Mouse (Mus musculus): ENCODE measurements around the gene Hip1. TPM values are rescaled to one million over a fixed set of nuclear protein-coding genes. Genes with fewer than 3 reads are reported as not detected.
A peak's percentile ranks its signal among the peaks of the same experiment; 100 is the strongest.
"Not testable (repeated sequence)": the region's sequence is repeated elsewhere in the genome, so short reads cannot be mapped to it uniquely, and the experiment has no call there.

Gene Hip1
- total and polyA plus RNA-seq, 2 experiments from 2014 or later: 9.8 to 41.0 TPM

GRCm38 (mm10) chr5:135376341-135376740 is 168.6 kb downstream of the Hip1 start:
- Histone ChIP-seq H3K4me2 (ENCODE audit: low read depth, low read length) (no peak overlapping the region), H3K9ac (replicated peaks; ENCODE audit: low read depth, low read length) (no peak overlapping the region), H3K4me3 (ENCODE audit: low read depth, low read length) (no peak overlapping the region), H3K27me3 (ENCODE audit: control insufficient read depth, insufficient read depth, low read length) (no peaks in the 10 kb centered on the region), H3K9me3 (replicated peaks; ENCODE audit: control insufficient read depth, low read length) (no peaks in the 10 kb centered on the region), H3K27ac (ENCODE audit: low read depth) (no peak overlapping the region), H3K4me1 (ENCODE audit: control insufficient read depth, insufficient read depth) (peaks cover 5% of the 10 kb centered on the region; the same call in 1 of the 2 replicates), H3K36me3 (replicated peaks; ENCODE audit: control insufficient read depth, insufficient read depth, low read length) (peaks cover 91% of the 10 kb centered on the region)
- no peak for ATAC-seq (ENCODE audit: insufficient read depth, low read depth)
- no peak for DNase-seq (ENCODE audit: low spot score)
- TF ChIP-seq CTCF (IDR thresholded peaks at IDR 0.05; ENCODE audit: low read depth) (no peak), EP300 (IDR thresholded peaks at IDR 0.05; ENCODE audit: low read depth) (no peak)
- WGBS: 68% methylated on average over 2 of the region's 2 CpGs

- TF ChIP-seq EP300 (IDR thresholded peaks at IDR 0.05; ENCODE audit: low read depth) (no peak), CTCF (IDR thresholded peaks at IDR 0.05; ENCODE audit: low read depth) (no peak)
- Histone ChIP-seq H3K4me2 (ENCODE audit: low read depth, low read length) (no peak overlapping the region), H3K9me3 (replicated peaks; ENCODE audit: control insufficient read depth, low read length) (no peaks in the 10 kb centered on the region), H3K27ac (ENCODE audit: low read depth) (no peak overlapping the region), H3K27me3 (ENCODE audit: control insufficient read depth, insufficient read depth, low read length) (no peaks in the 10 kb centered on the region), H3K9ac (replicated peaks; ENCODE audit: low read depth, low read length) (no peak overlapping the region), H3K4me3 (ENCODE audit: low read depth, low read length) (no peak overlapping the region), H3K36me3 (replicated peaks; ENCODE audit: control insufficient read depth, insufficient read depth, low read length) (peaks cover 80% of the 10 kb centered on the region), H3K4me1 (ENCODE audit: control insufficient read depth, insufficient read depth) (peaks cover 14% of the 10 kb centered on the region)
- 24% methylated on average over 8 of the region's 8 CpGs for WGBS
- ATAC-seq (ENCODE audit: insufficient read depth, low read depth) (peak; percentile 61), DNase-seq (ENCODE audit: low spot score) (peak; percentile 55)
These were observed 169.8 kb downstream of the Hip1 start for GRCm38 (mm10) chr5:135375167-135375566.

GRCm38 (mm10) chr5:135373601-135374000 is 171.3 kb downstream of the Hip1 start:
- TF ChIP-seq CTCF (IDR thresholded peaks at IDR 0.05; ENCODE audit: low read depth): 0 out of 2 replicates have a peak, but pooled peaks have one; percentile 3
- no peak for TF ChIP-seq EP300 (IDR thresholded peaks at IDR 0.05; ENCODE audit: low read depth)
- Histone ChIP-seq H3K4me2 (ENCODE audit: low read depth, low read length) (no peak overlapping the region), H3K27ac (ENCODE audit: low read depth) (no peak overlapping the region), H3K36me3 (replicated peaks; ENCODE audit: control insufficient read depth, insufficient read depth, low read length) (peaks cover 64% of the 10 kb centered on the region), H3K4me1 (ENCODE audit: control insufficient read depth, insufficient read depth) (peaks cover 20% of the 10 kb centered on the region), H3K9me3 (replicated peaks; ENCODE audit: control insufficient read depth, low read length) (no peaks in the 10 kb centered on the region), H3K4me3 (ENCODE audit: low read depth, low read length) (no peak overlapping the region), H3K9ac (replicated peaks; ENCODE audit: low read depth, low read length) (no peak overlapping the region), H3K27me3 (ENCODE audit: control insufficient read depth, insufficient read depth, low read length) (no peaks in the 10 kb centered on the region)
- WGBS: 96% methylated on average over 5 of the region's 5 CpGs
- DNase-seq (ENCODE audit: low spot score): no peak
- no peak for ATAC-seq (ENCODE audit: insufficient read depth, low read depth)

GRCm38 (mm10) chr5:135371195-135371594 is 173.7 kb downstream of the Hip1 start:
- DNase-seq (ENCODE audit: low spot score) (no peak), ATAC-seq (ENCODE audit: insufficient read depth, low read depth) (no peak)
- WGBS: 94% methylated on average over 13 of the region's 13 CpGs
- Histone ChIP-seq H3K4me2 (ENCODE audit: low read depth, low read length) (no peak overlapping the region), H3K9ac (replicated peaks; ENCODE audit: low read depth, low read length) (no peak overlapping the region), H3K27ac (ENCODE audit: low read depth) (no peak overlapping the region), H3K27me3 (ENCODE audit: control insufficient read depth, insufficient read depth, low read length) (no peaks in the 10 kb centered on the region), H3K4me3 (ENCODE audit: low read depth, low read length) (no peak overlapping the region), H3K9me3 (replicated peaks; ENCODE audit: control insufficient read depth, low read length) (no peaks in the 10 kb centered on the region), H3K4me1 (ENCODE audit: control insufficient read depth, insufficient read depth) (peaks cover 20% of the 10 kb centered on the region), H3K36me3 (replicated peaks; ENCODE audit: control insufficient read depth, insufficient read depth, low read length) (peaks cover 45% of the 10 kb centered on the region)
- TF ChIP-seq EP300 (IDR thresholded peaks at IDR 0.05; ENCODE audit: low read depth): no peak
- TF ChIP-seq CTCF (IDR thresholded peaks at IDR 0.05; ENCODE audit: low read depth): no peak

GRCm38 (mm10) chr5:135369787-135370654 is 174.9 kb downstream of the Hip1 start, which contains the start of gene Nsun5:
Gene Nsun5, plus strand, starts transcription at chr5:135369953.
- Histone ChIP-seq H3K9me3 (replicated peaks; ENCODE audit: control insufficient read depth, low read length) (no peaks in the 10 kb centered on the region), H3K27ac (ENCODE audit: low read depth) (peak within 1 kb of the TSS; percentile 85), H3K4me1 (ENCODE audit: control insufficient read depth, insufficient read depth) (peaks cover 16% of the 10 kb centered on the region), H3K4me3 (ENCODE audit: low read depth, low read length) (peak within 1 kb of the TSS; percentile 76), H3K27me3 (ENCODE audit: control insufficient read depth, insufficient read depth, low read length) (no peaks in the 10 kb centered on the region), H3K36me3 (replicated peaks; ENCODE audit: control insufficient read depth, insufficient read depth, low read length) (peaks cover 33% of the 10 kb centered on the region), H3K9ac (replicated peaks; ENCODE audit: low read depth, low read length) (peak within 1 kb of the TSS; percentile 67), H3K4me2 (ENCODE audit: low read depth, low read length) (peak within 1 kb of the TSS; percentile 96)
- TF ChIP-seq CTCF (IDR thresholded peaks at IDR 0.05; ENCODE audit: low read depth): no peak
- ATAC-seq (ENCODE audit: insufficient read depth, low read depth) (peak; percentile 83), DNase-seq (ENCODE audit: low spot score) (peak; percentile 95)
- WGBS: under 1% methylated on average over 64 of the region's 64 CpGs

GRCm38 (mm10) chr5:135369196-135369595 is 175.7 kb downstream of the Hip1 start:
- Histone ChIP-seq H3K27ac (ENCODE audit: low read depth) (peak overlapping the region; percentile 85), H3K4me3 (ENCODE audit: low read depth, low read length) (peak overlapping the region; percentile 76), H3K4me2 (ENCODE audit: low read depth, low read length) (peak overlapping the region; percentile 96), H3K4me1 (ENCODE audit: control insufficient read depth, insufficient read depth) (peaks cover 15% of the 10 kb centered on the region), H3K9ac (replicated peaks; ENCODE audit: low read depth, low read length) (peak overlapping the region; percentile 67), H3K36me3 (replicated peaks; ENCODE audit: control insufficient read depth, insufficient read depth, low read length) (peaks cover 25% of the 10 kb centered on the region)
- not testable (repeated sequence) for H3K27me3 ChIP-seq (ENCODE audit: control insufficient read depth, insufficient read depth, low read length); DNase-seq (ENCODE audit: low spot score); ATAC-seq (ENCODE audit: insufficient read depth, low read depth); H3K9me3 ChIP-seq (replicated peaks; ENCODE audit: control insufficient read depth, low read length)
- 57% methylated on average over 9 of the region's 9 CpGs for WGBS

Measured in heart, postnatal 0 days (tissue).